In the genomic region with DNA sequence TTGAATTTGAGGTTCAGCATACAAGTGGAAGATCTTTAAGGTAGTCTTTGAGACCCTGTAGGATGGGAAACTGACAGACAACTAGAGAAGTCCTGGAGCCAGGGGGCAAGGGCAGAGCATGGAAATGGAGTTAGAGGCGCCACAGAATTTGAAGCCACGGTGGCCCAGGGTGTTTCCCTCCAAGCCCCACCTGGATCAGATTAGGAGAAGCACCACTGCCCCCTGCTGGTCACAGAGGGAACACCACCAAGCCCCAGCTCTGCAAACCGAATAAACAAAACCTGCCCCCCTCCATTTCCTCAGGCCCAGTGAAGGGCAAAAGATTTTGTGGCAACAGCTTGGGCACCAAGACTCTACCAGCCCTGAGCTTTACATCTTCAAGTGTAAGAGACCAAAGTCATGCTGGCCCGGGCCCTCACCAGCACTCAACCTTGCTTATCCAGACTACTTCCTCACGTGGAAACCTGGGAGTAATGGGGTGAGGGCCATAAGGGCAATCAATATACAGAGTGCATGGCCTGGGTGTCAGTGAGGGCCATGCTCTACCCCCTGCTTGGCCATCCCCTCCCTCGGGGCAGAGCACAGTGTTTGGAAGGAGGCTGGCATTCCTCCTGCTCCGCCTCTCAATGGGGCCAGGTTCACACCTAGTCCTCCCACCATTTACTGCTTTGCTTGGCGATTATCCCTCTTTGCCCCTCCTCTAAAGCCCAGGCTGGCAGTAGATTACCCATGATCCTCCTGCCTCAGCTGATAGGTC, we compare ENCODE assay signal across 8 mouse cellular contexts. TPM values are rescaled to one million over a fixed set of nuclear protein-coding genes. Genes with fewer than 3 reads are reported as not detected.
A peak's percentile ranks its signal among the peaks of the same experiment; 100 is the strongest.
DNase-seq lines count a peak whose midpoint lies in the region; ATAC-seq lines count a peak whose summit lies in the region.

No protein-coding gene starts in this region.

- H3K9ac ChIP-seq in forebrain, embryonic 14.5 days (ENCODE audit: low read length): peak overlapping the region; percentile 33
- H3K9ac ChIP-seq in hindbrain, embryonic 16.5 days (ENCODE audit: low read depth, low read length): peak overlapping the region; percentile 48

- peaks cover 38% of the 10 kb centered on the region for H3K36me3 ChIP-seq in forebrain, embryonic 14.5 days (ENCODE audit: control insufficient read depth, insufficient read depth, low read length)
- peaks cover 5% of the 10 kb centered on the region; the same call in 1 of the 2 replicates for H3K36me3 ChIP-seq in hindbrain, embryonic 16.5 days (ENCODE audit: control insufficient read depth, insufficient read depth, low read length)
- peaks cover 6% of the 10 kb centered on the region; the same call in 1 of the 2 replicates for H3K36me3 ChIP-seq in limb, embryonic 10.5 days
- H3K36me3 ChIP-seq in midbrain, embryonic 10.5 days: peaks cover 7% of the 10 kb centered on the region

- no peaks in the 10 kb centered on the region for H3K9me3 ChIP-seq in forebrain, embryonic 14.5 days (replicated peaks; ENCODE audit: control insufficient read depth, low read length)
- no peaks in the 10 kb centered on the region for H3K9me3 ChIP-seq in hindbrain, embryonic 16.5 days (ENCODE audit: control insufficient read depth, low read length)
- no peaks in the 10 kb centered on the region for H3K9me3 ChIP-seq in limb, embryonic 10.5 days (replicated peaks)
- no peaks in the 10 kb centered on the region for H3K9me3 ChIP-seq in midbrain, embryonic 10.5 days (replicated peaks)

- peaks cover 48% of the 10 kb centered on the region for H3K4me1 ChIP-seq in forebrain, embryonic 14.5 days (ENCODE audit: control insufficient read depth, insufficient read depth, low read length)
- H3K4me1 ChIP-seq in hindbrain, embryonic 16.5 days (ENCODE audit: control insufficient read depth, insufficient read depth, low read depth, low read length): peaks cover 32% of the 10 kb centered on the region
- peaks cover 25% of the 10 kb centered on the region for H3K4me1 ChIP-seq in limb, embryonic 10.5 days
- peaks cover 41% of the 10 kb centered on the region for H3K4me1 ChIP-seq in midbrain, embryonic 10.5 days

- DNase-seq in ovary, postnatal 10 days (ENCODE audit: low spot score): peak; percentile 35
- no peak for DNase-seq in ovary, adult 18-20 months (ENCODE audit: low spot score)
- peak; percentile 79 for DNase-seq in cerebellum, adult 11 months
- DNase-seq in forebrain, embryonic 14.5 days (ENCODE audit: low spot score): peak; percentile 87
- DNase-seq in limb, embryonic 10.5 days (ENCODE audit: low spot score): peak; percentile 94
- peak; percentile 82 for DNase-seq in midbrain, embryonic 10.5 days (ENCODE audit: low spot score)
- DNase-seq in spleen, postnatal 36 days (ENCODE audit: low spot score in 2 of 2): peak; percentile 34 to 38

- H3K27me3 ChIP-seq in forebrain, embryonic 14.5 days (replicated peaks; ENCODE audit: control insufficient read depth, insufficient read depth, low read length): no peaks in the 10 kb centered on the region
- H3K27me3 ChIP-seq in hindbrain, embryonic 16.5 days (replicated peaks; ENCODE audit: control insufficient read depth, insufficient read depth, low read length): no peaks in the 10 kb centered on the region
- peaks cover 32% of the 10 kb centered on the region for H3K27me3 ChIP-seq in limb, embryonic 10.5 days (ENCODE audit: low read depth, poor library complexity, severe bottlenecking)
- peaks cover 37% of the 10 kb centered on the region for H3K27me3 ChIP-seq in midbrain, embryonic 10.5 days (ENCODE audit: low read depth, poor library complexity, severe bottlenecking)

- H3K4me2 ChIP-seq in forebrain, embryonic 14.5 days (ENCODE audit: low read length): peak overlapping the region; percentile 37; the same call in 1 of the 2 replicates
- peak overlapping the region; percentile 23; the same call in 1 of the 2 replicates for H3K4me2 ChIP-seq in hindbrain, embryonic 16.5 days (ENCODE audit: low read length)

- no peak overlapping the region for H3K4me3 ChIP-seq in forebrain, embryonic 14.5 days (ENCODE audit: low read depth, low read length)
- no peak overlapping the region for H3K4me3 ChIP-seq in hindbrain, embryonic 16.5 days (ENCODE audit: low read length)
- peak overlapping the region; percentile 41 for H3K4me3 ChIP-seq in limb, embryonic 10.5 days
- peak overlapping the region; percentile 41; the same call in 1 of the 2 replicates for H3K4me3 ChIP-seq in midbrain, embryonic 10.5 days

- 15% methylated on average over 8 of the region's 8 CpGs for WGBS in forebrain, embryonic 14.5 days
- 19% methylated on average over 8 of the region's 8 CpGs for WGBS in hindbrain, embryonic 16.5 days
- WGBS in limb, embryonic 10.5 days: 16% methylated on average over 8 of the region's 8 CpGs
- whole genome bisulfite sequencing in midbrain, embryonic 10.5 days: 21% methylated on average over 8 of the region's 8 CpGs

- ATAC-seq in forebrain, embryonic 14.5 days: peak; percentile 43
- peak; percentile 22 for ATAC-seq in hindbrain, embryonic 16.5 days

- H3K27ac ChIP-seq in forebrain, embryonic 14.5 days (ENCODE audit: low read depth, low read length): peak overlapping the region; percentile 81
- H3K27ac ChIP-seq in hindbrain, embryonic 16.5 days (ENCODE audit: low read depth, low read length): peak overlapping the region; percentile 86
- peak overlapping the region; percentile 78 for H3K27ac ChIP-seq in limb, embryonic 10.5 days
- H3K27ac ChIP-seq in midbrain, embryonic 10.5 days (replicated peaks): peak overlapping the region; percentile 76

RNA-seq across cellular contexts. Expression of a gene that starts 12.7 kb away (rescaled TPM):
- polyA plus RNA-seq in forebrain, embryonic 14.5 days (2014; fragmentation: Nextera tagmentation; extraction: Ambion mirVana): 8.5 and 12.0 TPM in 2 replicates
- polyA plus RNA-seq in hindbrain, embryonic 16.5 days (2015; fragmentation: Nextera tagmentation; extraction: Ambion mirVana): 18.4 and 20.5 TPM in 2 replicates
- polyA plus RNA-seq in limb, embryonic 10.5 days (2016; fragmentation: Nextera tagmentation; extraction: Ambion mirVana): 4.1 and 5.6 TPM in 2 replicates
- polyA plus RNA-seq in midbrain, embryonic 10.5 days (2016; fragmentation: Nextera tagmentation; extraction: Ambion mirVana): 7.6 and 12.5 TPM in 2 replicates

RNA-seq across cellular contexts. Expression of a gene that starts 15.2 kb away (rescaled TPM):
- polyA plus RNA-seq in forebrain, embryonic 14.5 days (2014; fragmentation: Nextera tagmentation; extraction: Ambion mirVana): 44.4 and 47.2 TPM in 2 replicates
- polyA plus RNA-seq in hindbrain, embryonic 16.5 days (2015; fragmentation: Nextera tagmentation; extraction: Ambion mirVana): 34.4 and 36.1 TPM in 2 replicates
- polyA plus RNA-seq in limb, embryonic 10.5 days (2016; fragmentation: Nextera tagmentation; extraction: Ambion mirVana): 22.0 and 25.6 TPM in 2 replicates
- polyA plus RNA-seq in midbrain, embryonic 10.5 days (2016; fragmentation: Nextera tagmentation; extraction: Ambion mirVana): 28.1 and 30.8 TPM in 2 replicates

RNA-seq across cellular contexts. Expression of a gene that starts 27.0 kb away (rescaled TPM):
- 8.1 and 9.2 TPM in 2 replicates for polyA plus RNA-seq in forebrain, embryonic 14.5 days (2014; fragmentation: Nextera tagmentation; extraction: Ambion mirVana)
- polyA plus RNA-seq in hindbrain, embryonic 16.5 days (2015; fragmentation: Nextera tagmentation; extraction: Ambion mirVana): 6.9 and 7.7 TPM in 2 replicates
- polyA plus RNA-seq in limb, embryonic 10.5 days (2016; fragmentation: Nextera tagmentation; extraction: Ambion mirVana): 10.6 and 12.5 TPM in 2 replicates
- 12.7 and 15.0 TPM in 2 replicates for polyA plus RNA-seq in midbrain, embryonic 10.5 days (2016; fragmentation: Nextera tagmentation; extraction: Ambion mirVana)

RNA-seq across cellular contexts. Expression of a gene that starts 37.3 kb away (rescaled TPM):
- 24.1 and 28.9 TPM in 2 replicates for polyA plus RNA-seq in forebrain, embryonic 14.5 days (2014; fragmentation: Nextera tagmentation; extraction: Ambion mirVana)
- 31.8 and 32.3 TPM in 2 replicates for polyA plus RNA-seq in hindbrain, embryonic 16.5 days (2015; fragmentation: Nextera tagmentation; extraction: Ambion mirVana)
- polyA plus RNA-seq in limb, embryonic 10.5 days (2016; fragmentation: Nextera tagmentation; extraction: Ambion mirVana): 0.03 and 0.08 TPM in 2 replicates
- polyA plus RNA-seq in midbrain, embryonic 10.5 days (2016; fragmentation: Nextera tagmentation; extraction: Ambion mirVana): 0.53 and 1.2 TPM in 2 replicates

Comparison
In these comparisons a context has a peak if more than half of its experiments do, and no peak if none do; other contexts are left out.
1. H3K4me3 ChIP-seq: peak in limb, embryonic 10.5 days (single experiment) and midbrain, embryonic 10.5 days (single experiment); none in forebrain, embryonic 14.5 days (single experiment) and hindbrain, embryonic 16.5 days (single experiment).
2. Peak in every context shown above with its lines, with median percentiles within 50 percentile points of each other: H3K27ac ChIP-seq.